Mouse (Mus musculus): ENCODE data around the gene Inpp1. TPM values are rescaled to one million over a fixed set of nuclear protein-coding genes. Genes with fewer than 3 reads are reported as not detected.

Inpp1 gene
- total RNA-seq, 2 experiments from 2014 or later = 9.8 to 10.1 TPM

DNA sequence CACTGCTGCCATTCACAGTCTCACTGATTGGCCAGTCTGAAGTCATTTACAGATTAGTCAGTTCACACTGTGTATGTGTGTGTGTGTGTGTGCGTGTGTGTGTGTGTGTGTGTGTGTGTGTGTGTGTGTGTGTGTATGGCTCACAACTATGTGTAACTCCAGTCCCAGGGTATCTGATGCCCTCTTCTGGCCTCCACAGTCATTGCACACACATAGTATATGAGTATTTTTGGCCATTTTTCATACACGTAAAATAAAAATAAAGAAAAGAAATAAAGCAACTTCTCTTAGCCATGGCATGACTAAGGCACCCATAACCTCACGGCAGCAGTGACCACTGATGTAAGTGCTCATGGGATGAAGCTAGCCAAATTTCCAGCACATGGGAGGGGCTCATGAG, 23.8 kb downstream of the Inpp1 start:
- no peak for DNase-seq

DNA sequence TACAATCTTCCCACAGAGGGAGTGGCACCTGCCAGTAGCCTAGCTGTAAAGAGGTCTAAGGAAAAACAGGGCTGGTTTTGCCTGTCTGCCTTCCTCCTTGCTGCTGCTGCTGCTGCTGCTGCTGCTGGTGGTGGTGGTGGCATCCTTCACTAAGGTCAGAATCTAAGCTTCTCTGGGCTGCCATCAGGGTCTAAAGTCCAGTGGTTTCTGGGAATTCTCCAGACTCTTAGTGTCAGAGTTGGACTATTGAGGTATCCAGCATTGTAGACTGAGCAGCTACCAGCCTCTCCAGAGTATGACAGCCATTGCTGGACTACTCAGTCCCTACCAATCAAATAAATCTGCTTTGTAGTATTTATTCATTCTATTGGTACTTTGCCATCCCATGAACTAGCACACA, 24.8 kb downstream of the Inpp1 start:
- DNase-seq = no peak

DNA sequence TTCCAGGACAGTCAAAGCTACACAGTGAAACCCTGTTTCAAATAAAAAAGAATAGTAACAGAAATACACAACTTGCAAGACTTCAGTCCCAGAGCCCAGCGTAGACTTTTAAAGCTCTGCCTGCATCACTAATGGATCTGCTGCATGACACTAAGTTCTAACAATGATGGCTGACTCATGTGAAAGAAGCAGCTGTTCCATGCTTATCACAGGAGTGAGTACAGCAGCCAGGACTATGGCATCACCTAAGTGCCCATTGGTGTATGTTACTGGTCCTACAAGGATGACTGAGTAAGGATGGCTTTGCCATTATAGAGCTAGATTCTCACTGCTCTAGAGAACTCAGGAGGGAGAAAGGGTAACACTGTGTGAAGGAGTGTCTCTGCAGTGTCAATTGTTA, 30.2 kb downstream of the Inpp1 start:
- DNase-seq = no peak

DNA sequence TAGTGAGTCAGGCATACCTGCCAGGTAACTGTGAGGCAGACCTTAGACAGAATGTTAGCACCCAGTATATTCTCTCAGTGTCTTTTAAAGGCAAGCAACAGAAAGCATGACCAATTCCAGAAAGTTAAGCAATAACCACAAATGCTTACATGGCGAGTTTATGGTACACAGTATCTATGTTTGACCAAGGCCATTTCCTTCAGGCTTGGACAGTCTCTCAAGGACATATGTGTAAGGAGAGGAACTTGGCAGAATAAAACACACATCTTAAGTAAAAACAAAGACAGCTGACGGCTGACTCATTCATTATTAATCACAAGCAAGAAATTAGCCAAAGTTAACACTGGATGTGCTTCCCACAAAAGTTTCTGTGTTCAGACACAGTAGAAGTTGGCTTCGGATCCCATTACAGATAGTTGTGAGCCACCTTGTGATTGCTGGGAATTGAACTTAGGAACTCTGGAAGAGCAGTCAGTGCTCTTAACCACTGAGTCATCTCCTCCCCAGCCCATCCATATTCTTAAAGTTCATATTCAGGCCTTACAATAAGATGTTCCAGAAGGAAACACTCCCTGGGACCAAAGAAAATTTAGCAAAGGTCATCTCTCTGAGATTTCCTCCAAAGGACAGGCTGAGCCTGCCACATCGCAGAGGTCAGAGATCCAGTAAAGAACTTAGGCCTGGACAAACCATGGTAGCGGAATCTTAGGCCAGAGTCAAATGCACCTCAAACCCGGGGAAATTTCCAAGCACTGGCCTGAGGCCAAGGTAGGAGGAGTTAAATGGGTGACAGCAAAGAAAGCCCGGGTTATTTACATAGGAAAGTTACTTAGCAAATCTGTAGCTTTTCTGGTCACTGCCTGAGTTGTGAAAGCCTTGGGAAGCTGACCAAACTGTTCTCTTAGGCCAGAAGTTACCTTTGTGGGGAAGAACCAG, 52.0 kb downstream of the Inpp1 start:
- no peak for DNase-seq

DNA sequence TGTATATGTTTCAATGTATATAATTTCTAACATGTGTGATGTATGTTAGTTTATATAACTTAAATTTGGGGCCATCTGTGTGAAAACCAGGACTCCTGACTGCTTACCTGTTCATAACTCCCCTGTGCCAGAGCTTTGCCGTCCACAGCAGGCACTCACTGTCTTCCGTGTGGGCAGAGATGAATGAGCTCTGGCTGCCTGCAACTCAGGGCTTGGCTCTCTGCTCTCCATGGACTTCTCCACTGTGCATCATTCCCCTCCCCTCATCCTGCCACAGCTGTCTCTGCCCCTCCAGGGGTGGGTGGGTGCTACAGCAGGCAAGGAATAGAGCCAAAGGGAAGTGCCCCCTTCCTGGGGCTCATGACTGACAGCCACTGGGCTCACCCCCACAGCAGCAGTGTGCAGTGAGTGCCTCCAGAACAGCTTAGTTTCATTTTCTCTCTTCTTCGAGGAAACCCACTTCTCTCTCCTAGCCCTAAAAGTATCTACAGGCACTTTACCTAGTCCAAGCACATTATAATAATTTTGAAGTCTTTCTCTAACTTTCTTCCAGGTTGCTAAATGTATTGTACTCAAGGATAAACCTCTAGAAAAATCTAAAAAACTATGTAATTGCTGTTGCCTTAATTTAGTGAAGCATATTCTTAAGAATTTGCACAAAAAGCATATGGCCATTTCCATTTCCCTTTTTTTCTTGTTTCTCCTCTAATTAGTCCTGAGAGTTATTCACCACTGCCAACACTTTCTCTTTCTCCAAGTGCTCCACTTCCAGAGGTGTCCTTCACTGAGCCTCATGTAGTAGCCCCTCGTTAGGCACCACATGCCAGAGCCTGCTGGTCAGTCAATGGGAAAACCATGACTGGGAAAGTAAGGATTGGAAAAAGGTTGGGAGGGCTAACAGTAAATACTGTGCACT, 53.3 kb downstream of the Inpp1 start:
- DNase-seq = no peak

DNA sequence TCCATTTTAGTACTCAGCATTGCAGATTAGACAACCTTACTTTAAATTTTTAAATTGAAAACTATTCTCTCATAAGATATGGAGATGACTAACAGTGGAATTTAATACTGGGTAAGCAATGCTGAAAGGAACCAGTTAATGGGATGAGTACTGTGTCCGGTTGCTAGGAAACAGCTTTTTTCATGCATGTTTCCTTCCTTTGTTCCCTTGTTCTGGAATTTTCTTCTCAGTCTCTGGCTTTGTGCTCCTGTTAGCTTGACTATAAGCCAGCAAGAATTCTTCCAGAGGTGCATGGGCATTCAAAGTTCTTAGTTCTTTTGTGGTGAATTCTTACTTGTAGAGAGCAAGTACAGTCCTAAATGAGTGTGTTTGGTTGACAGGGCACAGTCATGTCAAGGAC, 59.3 kb downstream of the Inpp1 start:
- no peak for DNase-seq

DNA sequence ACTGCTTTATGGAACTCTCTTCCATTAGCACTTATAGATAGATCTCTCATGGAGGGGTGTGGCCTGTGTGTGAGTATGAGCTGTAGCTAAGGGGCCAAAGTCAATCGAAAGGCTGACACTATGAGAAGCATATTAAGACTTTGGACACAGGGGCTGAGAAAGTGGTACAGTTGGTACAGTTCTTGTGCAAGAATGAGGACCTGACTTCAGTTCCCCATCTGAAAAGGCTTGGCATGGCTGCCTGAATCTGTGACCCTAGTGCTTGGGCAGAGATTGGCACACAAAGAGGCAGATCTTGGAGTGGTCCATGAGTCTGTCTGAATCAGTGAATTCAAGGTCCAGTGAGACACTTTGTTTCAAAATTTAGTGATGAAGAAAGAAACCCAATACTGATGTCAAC, 63.2 kb downstream of the Inpp1 start:
- DNase-seq = no peak

DNA sequence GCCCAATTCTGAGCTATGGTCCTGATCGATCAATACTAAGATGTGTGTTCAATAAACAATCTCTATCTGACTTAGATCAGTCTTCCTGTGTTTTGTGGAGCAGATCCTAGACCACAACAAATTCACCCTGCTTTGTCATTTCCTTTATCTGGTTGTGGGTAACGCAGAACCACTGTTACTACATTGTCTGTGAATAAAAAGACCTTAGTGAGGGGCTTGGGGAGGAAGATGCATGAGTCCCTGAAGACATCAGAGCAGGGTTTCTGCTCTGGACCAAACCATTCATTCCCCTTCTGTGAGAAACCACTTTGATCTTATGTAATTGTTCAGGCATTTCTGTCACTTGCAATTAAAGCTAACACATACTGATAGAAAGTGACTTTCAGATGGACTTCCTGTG, 63.7 kb downstream of the Inpp1 start:
- no peak for DNase-seq

DNA sequence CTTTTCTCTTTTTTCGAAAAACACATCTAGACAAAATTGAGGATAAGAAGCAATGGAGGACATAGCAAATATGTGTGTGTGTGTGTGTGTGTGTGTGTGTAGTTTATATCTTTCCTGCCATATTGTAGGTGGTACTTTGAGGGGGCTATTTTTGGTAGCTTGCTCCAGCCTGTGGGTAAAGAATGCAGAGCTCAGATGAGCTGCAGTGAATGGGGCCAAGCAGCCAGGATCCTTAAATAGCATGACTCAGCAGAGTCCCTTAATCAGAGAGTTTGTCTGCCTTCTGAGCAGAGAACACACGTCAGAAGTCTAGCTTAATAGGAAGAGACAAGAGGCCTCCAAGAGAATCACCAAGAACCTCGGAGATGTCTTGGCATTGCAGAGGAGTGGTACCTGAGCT, 64.8 kb downstream of the Inpp1 start:
- no peak for DNase-seq

DNA sequence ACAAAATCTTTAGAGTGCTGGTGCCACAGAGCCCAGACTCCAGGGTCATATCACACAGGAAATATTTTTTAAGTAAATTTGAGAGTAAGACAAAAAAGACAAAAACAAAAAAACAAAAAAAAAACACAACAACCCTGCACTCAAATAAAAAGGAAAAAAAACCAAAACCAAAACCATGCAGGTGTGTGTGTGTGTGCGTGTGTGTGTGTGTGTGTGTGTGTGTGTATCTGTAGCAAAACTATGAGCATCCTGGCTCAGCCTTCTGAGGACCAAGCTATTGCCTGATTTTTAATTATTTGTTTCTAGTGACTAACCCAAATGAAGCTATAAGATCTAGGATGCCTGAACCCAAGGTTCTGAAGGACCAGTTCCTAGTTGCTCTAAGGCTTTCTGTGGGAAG, 65.9 kb downstream of the Inpp1 start:
- no peak for DNase-seq

DNA sequence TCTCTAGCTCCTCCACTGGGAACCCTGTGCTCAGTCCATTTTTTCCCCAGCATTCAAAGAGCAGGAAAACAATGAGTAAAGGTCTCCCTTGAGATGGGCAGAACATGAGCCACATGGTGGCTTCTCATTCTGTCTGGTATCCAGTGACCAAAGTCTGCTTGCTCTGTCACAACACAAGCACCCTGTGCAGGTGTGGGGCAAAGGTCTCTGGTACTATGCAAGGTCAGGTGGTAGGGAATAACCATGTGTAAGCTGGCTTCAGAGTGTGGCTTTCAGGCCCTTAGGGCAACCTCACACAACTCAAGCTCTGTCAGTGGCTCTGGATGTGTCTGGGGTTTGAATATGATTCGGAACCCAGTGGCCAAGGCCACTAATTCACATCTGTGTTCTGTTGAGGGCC, 67.5 kb downstream of the Inpp1 start:
- no peak for DNase-seq

DNA sequence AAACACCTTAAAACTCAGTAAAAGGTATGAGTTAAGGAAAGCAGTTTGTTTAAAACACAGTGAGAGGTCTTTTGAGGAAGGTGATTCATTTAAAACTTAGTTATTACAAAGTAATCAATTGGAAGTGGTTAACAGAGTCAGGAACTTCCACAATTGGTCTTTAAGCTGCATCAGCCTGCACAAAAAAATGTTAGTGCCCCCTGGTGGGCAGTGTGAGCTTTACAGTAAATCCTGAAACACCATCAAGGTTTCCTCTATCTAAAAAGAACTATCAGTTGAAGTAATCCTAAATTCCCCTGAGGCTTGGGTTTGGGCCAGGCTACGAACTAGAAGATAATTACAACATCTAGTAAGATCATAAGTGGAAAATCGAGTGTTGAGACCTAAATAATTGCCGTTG, 69.2 kb downstream of the Inpp1 start:
- peak; percentile 69 for DNase-seq

DNA sequence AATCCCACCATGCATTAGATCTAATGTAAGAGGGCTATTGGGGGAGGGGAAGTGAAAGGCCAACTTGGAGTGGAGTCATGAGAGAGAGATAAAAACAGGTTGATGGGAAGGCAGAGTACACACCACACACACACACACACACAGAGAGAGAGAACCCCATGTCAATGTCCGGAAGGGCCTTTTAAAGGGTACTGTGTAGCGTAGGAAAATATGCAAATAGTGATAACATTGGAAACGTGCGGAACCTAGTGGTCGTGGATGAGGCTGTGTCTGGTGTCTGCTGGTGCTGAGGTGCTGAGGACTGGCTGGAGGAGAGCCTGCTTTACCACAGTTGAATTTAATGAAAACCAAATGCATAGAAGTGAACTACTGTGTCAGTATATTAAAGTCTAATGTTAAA, 74.9 kb downstream of the Inpp1 start:
- no peak for DNase-seq

Other genes starting within 250 kb of the Inpp1 start
- 1 to 10 TPM; 1.7 to 2.7 TPM for gene Nemp2, start 187.0 kb downstream of the Inpp1 start, total RNA-seq (2021)
- gene Mfsd6, start 90.2 kb downstream of the Inpp1 start, total RNA-seq (2021) = 1 to 10 TPM; 5.6 to 6.7 TPM
- 10 to 100 TPM; 29.2 to 35.5 TPM for gene Hibch, start 27.2 kb upstream of the Inpp1 start, total RNA-seq (2021)
- gene 1700019D03Rik, start 202.5 kb upstream of the Inpp1 start, total RNA-seq (2021) = 1 to 10 TPM; 1.6 to 2.1 TPM
- 10 to 100 TPM; 56.3 to 62.1 TPM for gene Mstn, start 244.0 kb upstream of the Inpp1 start, total RNA-seq (2021)